In the genomic region with DNA sequence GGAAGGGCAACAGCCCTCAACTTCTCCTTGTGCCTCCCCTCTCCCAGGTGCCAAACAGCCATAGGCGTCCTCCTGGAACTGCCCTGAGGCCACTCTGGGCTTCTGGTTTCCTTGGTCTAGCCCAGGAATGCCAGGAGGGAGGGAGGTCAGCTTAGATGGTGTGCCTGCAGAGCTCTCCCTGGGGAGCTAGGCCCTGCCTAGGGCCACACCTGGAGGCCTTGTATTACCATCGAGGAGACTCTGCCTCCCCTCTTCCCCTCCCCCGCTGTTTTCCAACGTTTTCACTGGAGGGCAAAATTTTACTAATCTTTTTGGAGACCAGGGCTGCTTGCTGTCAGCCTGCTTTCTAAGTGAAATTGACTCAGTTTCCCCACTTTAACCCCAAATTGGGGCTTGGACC, we compare ENCODE assay signal across 8 mouse cellular contexts. TPM values are rescaled to one million over a fixed set of nuclear protein-coding genes. Genes with fewer than 3 reads are reported as not detected.
DNase-seq lines count a peak whose midpoint lies in the region; ATAC-seq lines count a peak whose summit lies in the region.

No protein-coding gene starts in this region.

- peak overlapping the region; percentile 86 for H3K4me2 ChIP-seq in heart, embryonic 11.5 days
- H3K4me2 ChIP-seq in limb, embryonic 13.5 days (replicated peaks) = peak overlapping the region; percentile 76
- peak overlapping the region; percentile 62 for H3K4me2 ChIP-seq in stomach, embryonic 16.5 days (ENCODE audit: low read depth, low read length)

- H3K4me1 ChIP-seq in heart, embryonic 11.5 days (ENCODE audit: control insufficient read depth, insufficient read depth, low read length) = peaks cover 53% of the 10 kb centered on the region
- peaks cover 31% of the 10 kb centered on the region for H3K4me1 ChIP-seq in limb, embryonic 13.5 days
- peaks cover 29% of the 10 kb centered on the region for H3K4me1 ChIP-seq in stomach, embryonic 16.5 days (ENCODE audit: control insufficient read depth, insufficient read depth, low read length)

- intact Hi-C loops in heart, postnatal 36 days (cut with DNase I) = no loop called here

- DNase-seq in heart, postnatal 36 days = no peak
- peak; percentile 40 for DNase-seq in thymus, postnatal 14 days
- no peak for DNase-seq in thymus, postnatal 10 days (ENCODE audit: low spot score in 2 of 2)
- no peak for DNase-seq in embryo, embryonic 11 days
- DNase-seq in urinary bladder, postnatal 14 days (ENCODE audit: low spot score) = no peak

- H3K27ac ChIP-seq in heart, embryonic 11.5 days (ENCODE audit: low read depth, low read length) = 0 out of 2 replicates have a peak overlapping the region, but pooled peaks have one; percentile 54
- peak overlapping the region; percentile 52 for H3K27ac ChIP-seq in limb, embryonic 13.5 days
- H3K27ac ChIP-seq in stomach, embryonic 16.5 days (ENCODE audit: low read length) = peak overlapping the region; percentile 88

- WGBS in heart, embryonic 11.5 days (ENCODE audit: insufficient replicate concordance) = 40% methylated on average over 4 of the region's 4 CpGs
- 37% methylated on average over 4 of the region's 4 CpGs for WGBS in limb, embryonic 13.5 days
- WGBS in stomach, embryonic 16.5 days = 35% methylated on average over 4 of the region's 4 CpGs

- H3K9ac ChIP-seq in heart, embryonic 11.5 days (ENCODE audit: low read depth, low read length) = peak overlapping the region; percentile 74; the same call in 1 of the 2 replicates
- peak overlapping the region; percentile 65 for H3K9ac ChIP-seq in limb, embryonic 13.5 days
- H3K9ac ChIP-seq in stomach, embryonic 16.5 days (ENCODE audit: low read length) = peak overlapping the region; percentile 70; the same call in 1 of the 2 replicates

- peaks cover 20% of the 10 kb centered on the region for H3K36me3 ChIP-seq in heart, embryonic 11.5 days (ENCODE audit: control insufficient read depth, insufficient read depth, low read length)
- peaks cover 47% of the 10 kb centered on the region for H3K36me3 ChIP-seq in limb, embryonic 13.5 days
- H3K36me3 ChIP-seq in stomach, embryonic 16.5 days (ENCODE audit: control insufficient read depth, insufficient read depth, low read length) = peaks cover 21% of the 10 kb centered on the region

- peak overlapping the region; percentile 49; the same call in 1 of the 2 replicates for H3K4me3 ChIP-seq in heart, embryonic 11.5 days (ENCODE audit: low read depth, low read length)
- H3K4me3 ChIP-seq in limb, embryonic 13.5 days = peak overlapping the region; percentile 45
- H3K4me3 ChIP-seq in stomach, embryonic 16.5 days (replicated peaks; ENCODE audit: low read length) = peak overlapping the region; percentile 49; the same call in 1 of the 2 replicates

- H3K9me3 ChIP-seq in heart, embryonic 11.5 days (replicated peaks; ENCODE audit: control insufficient read depth, low read length) = no peaks in the 10 kb centered on the region
- H3K9me3 ChIP-seq in limb, embryonic 13.5 days = no peaks in the 10 kb centered on the region
- H3K9me3 ChIP-seq in stomach, embryonic 16.5 days (replicated peaks; ENCODE audit: control insufficient read depth, low read length) = no peaks in the 10 kb centered on the region

- H3K27me3 ChIP-seq in heart, embryonic 11.5 days (ENCODE audit: control insufficient read depth, insufficient read depth, low read length) = no peaks in the 10 kb centered on the region
- H3K27me3 ChIP-seq in limb, embryonic 13.5 days = no peaks in the 10 kb centered on the region
- H3K27me3 ChIP-seq in stomach, embryonic 16.5 days (ENCODE audit: control insufficient read depth, insufficient read depth, low read length) = no peaks in the 10 kb centered on the region

- no peak for ATAC-seq in heart, embryonic 11.5 days (replicated peaks; ENCODE audit: insufficient number of reproducible peaks, low FRiP score, low TSS enrichment)
- ATAC-seq in limb, embryonic 13.5 days (ENCODE audit: low FRiP score, low read depth) = no peak
- no peak; the same call in 1 of the 2 replicates for ATAC-seq in stomach, embryonic 16.5 days (ENCODE audit: insufficient read depth, low FRiP score)

RNA-seq across cellular contexts. Expression of gene Samd14, which starts 3.6 kb away (rescaled TPM):
- polyA plus RNA-seq in heart, embryonic 11.5 days (2014; fragmentation: Nextera tagmentation; extraction: Ambion mirVana) = 16.0 and 16.3 TPM in 2 replicates
- 1 to 10 TPM; 1.2 to 1.3 TPM for total RNA-seq in heart, postnatal 36 days (2021)
- 37.2 and 37.7 TPM in 2 replicates for polyA plus RNA-seq in limb, embryonic 13.5 days (2015; fragmentation: Nextera tagmentation; extraction: Ambion mirVana)
- polyA plus RNA-seq in stomach, embryonic 16.5 days (2015; fragmentation: Nextera tagmentation; extraction: Ambion mirVana) = 14.7 and 15.9 TPM in 2 replicates

RNA-seq across cellular contexts. Expression of gene Ppp1r9b, which starts 15.2 kb away (rescaled TPM):
- polyA plus RNA-seq in heart, embryonic 11.5 days (2014; fragmentation: Nextera tagmentation; extraction: Ambion mirVana) = 11.4 and 16.3 TPM in 2 replicates
- 10 to 100 TPM; 46.3 to 50.8 TPM for total RNA-seq in heart, postnatal 36 days (2021)
- 11.4 and 11.8 TPM in 2 replicates for polyA plus RNA-seq in limb, embryonic 13.5 days (2015; fragmentation: Nextera tagmentation; extraction: Ambion mirVana)
- polyA plus RNA-seq in stomach, embryonic 16.5 days (2015; fragmentation: Nextera tagmentation; extraction: Ambion mirVana) = 6.6 and 8.0 TPM in 2 replicates

RNA-seq across cellular contexts. Expression of gene Sgca, which starts 29.9 kb away (rescaled TPM):
- polyA plus RNA-seq in heart, embryonic 11.5 days (2014; fragmentation: Nextera tagmentation; extraction: Ambion mirVana) = 24.7 and 25.3 TPM in 2 replicates
- total RNA-seq in heart, postnatal 36 days (2021) = 100 to 1,000 TPM; 185 to 189 TPM
- polyA plus RNA-seq in limb, embryonic 13.5 days (2015; fragmentation: Nextera tagmentation; extraction: Ambion mirVana) = 6.1 and 7.1 TPM in 2 replicates
- polyA plus RNA-seq in stomach, embryonic 16.5 days (2015; fragmentation: Nextera tagmentation; extraction: Ambion mirVana) = 0.41 and 3.2 TPM in 2 replicates

RNA-seq across cellular contexts. Expression of gene Pdk2, which starts 35.1 kb away (rescaled TPM):
- polyA plus RNA-seq in heart, embryonic 11.5 days (2014; fragmentation: Nextera tagmentation; extraction: Ambion mirVana) = 45.6 and 53.0 TPM in 2 replicates
- total RNA-seq in heart, postnatal 36 days (2021) = 100 to 1,000 TPM; 439 to 481 TPM
- polyA plus RNA-seq in limb, embryonic 13.5 days (2015; fragmentation: Nextera tagmentation; extraction: Ambion mirVana) = 33.7 and 34.9 TPM in 2 replicates
- 37.9 and 39.3 TPM in 2 replicates for polyA plus RNA-seq in stomach, embryonic 16.5 days (2015; fragmentation: Nextera tagmentation; extraction: Ambion mirVana)

RNA-seq across cellular contexts. Expression of gene Hils1, which starts 38.6 kb away (rescaled TPM):
- polyA plus RNA-seq in heart, embryonic 11.5 days (2014; fragmentation: Nextera tagmentation; extraction: Ambion mirVana) = 0.24 TPM in 1 of 2 replicates, not detected in the other
- not detected for total RNA-seq in heart, postnatal 36 days (2021)
- not detected in 2 replicates for polyA plus RNA-seq in limb, embryonic 13.5 days (2015; fragmentation: Nextera tagmentation; extraction: Ambion mirVana)
- not detected in 2 replicates for polyA plus RNA-seq in stomach, embryonic 16.5 days (2015; fragmentation: Nextera tagmentation; extraction: Ambion mirVana)
